Mouse (Mus musculus) lung, postnatal 0 days (tissue): ENCODE measurements around the gene Gpr141.

ENCODE experiments used
- CTCF ChIP-seq: IDR thresholded peaks from 2 replicates; pipeline ENCODE4 v1.5.1; 2016; ENCODE audit warnings: antibody characterized with exemption, mild to moderate bottlenecking
- EP300 ChIP-seq: IDR thresholded peaks from 2 replicates; pipeline ENCODE4 v1.6.1; 2016; ENCODE audit warnings: antibody characterized with exemption, mild to moderate bottlenecking, control low read depth

DNA sequence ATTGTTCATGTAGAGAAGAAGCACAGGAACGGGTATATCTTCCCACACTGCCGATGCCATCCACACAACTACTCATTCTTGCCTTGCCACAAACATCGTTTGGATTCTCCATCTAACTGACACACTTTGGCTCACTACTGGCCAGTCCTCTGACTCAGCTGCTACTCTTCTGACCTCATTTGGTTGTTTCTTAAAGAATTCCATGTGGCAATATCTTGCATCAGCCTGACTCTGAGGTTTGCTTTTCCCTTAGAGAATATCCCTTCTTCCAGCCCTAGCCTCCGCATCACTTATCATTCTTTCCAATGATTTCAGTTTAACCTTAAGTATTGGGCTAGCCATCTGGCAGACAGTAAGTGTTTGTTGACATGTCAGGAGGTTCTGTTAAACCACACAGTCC lies 59.8 kb downstream of the Gpr141 start:
- TF ChIP-seq CTCF (no peak), EP300 (no peak)
